Mouse (Mus musculus): ENCODE measurements around the gene Pa2g4. TPM values are rescaled to one million over a fixed set of nuclear protein-coding genes. Genes with fewer than 3 reads are reported as not detected.

Gene Pa2g4
- 35.9 TPM for polyA plus RNA-seq (2017; shearing (Covaris generic))

DNA sequence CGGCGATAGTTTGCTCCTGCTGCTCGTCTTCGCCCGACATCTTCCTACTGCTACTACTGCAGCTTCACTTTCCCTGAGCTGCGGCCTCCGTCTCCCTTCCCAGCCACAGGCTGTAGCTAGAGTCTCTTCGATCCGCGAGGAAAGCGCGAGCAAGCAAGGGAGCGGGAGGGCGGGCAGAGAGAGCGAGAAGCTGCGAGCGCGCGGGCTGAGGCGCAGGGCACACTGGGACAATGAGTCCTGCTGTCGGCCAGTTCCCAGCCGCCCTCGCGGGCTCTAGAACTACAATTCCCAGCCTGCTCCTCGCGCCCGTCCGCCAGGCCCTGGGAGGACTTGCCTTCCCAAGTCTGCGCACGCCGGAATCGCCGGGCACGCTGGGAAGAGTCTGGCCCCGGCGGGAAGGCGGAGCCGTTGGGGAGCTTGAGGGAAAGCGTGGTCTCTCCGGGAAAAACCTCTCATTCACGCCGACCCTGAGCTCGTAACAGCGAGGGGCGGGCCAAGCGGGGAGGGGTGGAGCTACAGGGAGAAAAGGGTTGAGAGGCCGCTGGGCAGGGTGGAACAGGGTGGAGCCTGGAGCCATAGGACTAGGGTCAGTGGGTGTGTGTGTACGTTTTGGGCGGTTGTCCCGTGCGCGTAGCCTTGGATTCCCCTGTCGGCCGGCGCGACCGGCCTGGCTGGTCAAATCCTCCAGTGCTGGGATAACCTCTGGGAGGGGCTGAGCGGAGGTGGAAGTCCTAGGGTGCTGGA lies at the start of gene Pa2g4:
Gene Pa2g4, minus strand, starts transcription at position 200 of the 744 bp plus-strand sequence.

DNA sequence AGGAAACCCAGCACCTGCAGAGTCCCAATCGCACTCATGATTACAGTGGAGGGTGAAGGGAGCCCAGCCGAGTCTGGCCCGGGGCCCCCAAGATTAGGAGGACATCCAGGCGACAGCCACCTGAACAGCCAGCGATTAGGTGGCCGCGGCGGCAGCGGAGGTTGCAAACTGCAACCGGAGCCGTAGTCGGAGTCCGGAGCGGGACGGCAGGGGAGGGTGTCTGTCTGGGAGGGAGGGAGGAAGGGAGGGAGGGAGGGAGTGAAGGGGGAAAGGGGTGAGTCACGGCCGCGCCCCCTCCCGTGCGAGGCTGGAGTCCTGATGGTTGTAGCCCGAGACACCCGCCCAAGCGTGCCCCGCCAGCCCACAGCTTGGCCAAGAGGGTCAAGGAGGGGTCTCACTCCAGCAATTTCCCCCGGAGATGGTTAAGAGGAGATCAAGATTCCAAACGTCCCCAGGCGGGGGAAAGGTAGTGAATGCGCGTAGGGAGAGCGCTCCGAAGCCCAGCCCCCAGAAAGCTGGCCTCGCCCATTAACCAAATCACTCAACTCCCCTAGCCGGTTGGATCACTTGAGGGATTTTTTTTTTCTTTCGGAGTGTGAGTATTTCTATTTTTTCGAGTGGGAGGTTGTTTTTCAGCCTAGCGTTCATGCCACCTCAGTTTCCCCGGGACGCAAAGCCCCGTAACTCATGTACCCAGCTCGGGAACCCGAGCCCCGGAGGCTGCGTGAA lies 23.8 kb upstream of the Pa2g4 start, which contains the start of gene Erbb3:
Gene Erbb3, minus strand, starts transcription at position 189 of the 729 bp plus-strand sequence.

DNA sequence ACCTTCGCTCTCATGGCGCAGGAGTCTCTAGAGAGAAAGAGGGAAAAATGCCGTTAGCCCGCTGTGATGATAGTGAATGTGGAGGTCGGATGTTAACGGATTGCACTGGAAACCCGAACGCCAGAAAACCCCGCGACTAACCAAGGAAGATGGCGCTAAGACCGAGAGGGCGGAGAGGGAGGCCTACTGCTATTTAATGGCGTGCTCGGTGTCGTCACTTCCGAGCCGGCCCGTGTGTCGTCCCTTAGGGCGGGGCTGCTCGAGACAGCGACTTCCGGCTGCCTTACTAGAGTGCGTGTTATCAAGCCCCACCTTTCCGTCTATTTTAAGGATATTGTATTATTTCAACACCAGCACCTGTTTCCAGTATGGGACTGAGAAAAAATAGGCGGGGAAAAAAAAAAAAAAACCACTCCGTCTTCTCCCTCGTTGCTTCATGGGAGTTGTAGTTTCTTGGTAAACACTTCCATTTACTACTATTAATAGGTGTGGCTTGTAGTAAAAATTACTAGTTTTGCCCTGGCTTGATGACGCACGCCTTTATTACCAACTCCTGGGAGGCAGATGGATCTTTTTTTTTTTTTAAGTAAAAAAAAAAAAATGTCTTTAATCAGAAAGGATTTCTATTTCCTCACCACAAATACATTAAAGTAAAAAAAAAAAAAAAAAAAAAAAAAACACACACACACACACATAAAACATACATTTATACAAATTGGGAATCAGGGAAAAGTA lies 16.7 kb downstream of the Pa2g4 start, which contains the start of gene Rpl41:
Gene Rpl41, minus strand, starts transcription at position 359 of the 735 bp plus-strand sequence.

DNA sequence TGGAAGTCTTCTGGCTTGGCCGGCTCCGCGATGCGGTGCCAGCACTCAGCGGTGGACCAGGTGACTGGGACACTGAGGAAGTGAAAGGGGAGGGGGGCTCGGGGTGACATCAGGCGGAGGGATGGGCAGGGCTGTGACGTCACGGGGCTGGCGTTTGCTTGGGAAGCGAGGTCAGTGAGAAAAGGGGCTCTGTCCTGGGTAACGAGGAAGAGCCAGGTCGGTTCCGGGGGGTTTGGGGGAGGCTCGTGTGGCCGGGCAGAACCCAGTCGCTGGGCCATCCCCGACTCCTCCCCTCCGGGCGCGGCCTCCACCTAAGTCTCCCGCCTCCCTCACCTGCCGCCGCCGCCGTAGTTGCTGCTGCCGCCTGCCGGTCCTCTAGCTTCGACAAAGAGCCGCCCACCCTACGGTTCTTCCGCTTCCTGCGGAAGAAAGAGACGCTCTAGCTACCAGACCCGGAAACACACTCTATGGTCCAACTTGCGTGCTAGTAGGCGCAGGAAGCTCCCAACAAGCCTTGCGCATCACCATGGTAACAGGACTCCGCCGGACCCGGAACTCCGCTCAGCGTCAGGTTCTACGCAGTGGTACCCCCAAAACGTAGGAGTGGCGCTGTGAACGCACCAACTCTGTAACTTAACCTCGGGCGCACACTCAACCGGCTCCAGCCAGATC lies 18.3 kb downstream of the Pa2g4 start, which contains the start of gene Zc3h10:
Gene Zc3h10, minus strand, starts transcription at position 414 of the 672 bp plus-strand sequence.

DNA sequence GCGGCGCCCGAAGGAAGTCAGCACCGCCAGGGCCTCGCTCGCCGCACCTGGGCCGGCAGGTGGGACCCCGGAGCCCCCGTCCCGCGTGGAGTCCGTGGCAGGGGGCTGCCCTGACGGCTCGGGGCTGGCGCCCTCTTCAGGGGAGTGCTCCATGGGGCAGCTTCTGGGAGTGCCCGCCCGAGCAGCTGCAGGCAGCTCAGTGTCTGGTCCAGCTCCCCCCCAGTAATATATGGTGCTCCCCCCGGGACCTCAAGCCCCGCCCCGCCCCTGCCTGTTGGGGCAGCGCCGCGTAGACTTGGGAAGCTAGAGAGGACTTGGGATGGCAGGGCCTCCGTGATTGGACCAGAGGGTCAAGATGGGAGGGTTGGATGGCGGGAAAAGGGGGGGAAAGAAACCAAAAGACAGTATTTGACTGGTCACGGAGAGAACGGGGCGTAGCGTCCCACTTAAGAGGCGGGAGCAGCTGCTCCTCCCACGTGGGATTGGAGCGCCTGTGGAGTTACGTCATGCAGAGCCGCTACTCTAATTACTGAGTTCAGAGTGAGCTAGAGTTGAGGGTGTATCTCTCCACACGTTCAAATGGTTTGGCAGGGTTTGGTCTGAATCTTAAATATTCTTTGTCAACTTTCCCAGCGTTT lies 40.0 kb downstream of the Pa2g4 start, which contains the start of gene Esyt1:
Gene Esyt1, minus strand, starts transcription at position 201 of the 638 bp plus-strand sequence.

Other genes with a start within 250 kb of the Pa2g4 start
- 156 TPM for gene Cnpy2, start 243.5 kb downstream of the Pa2g4 start, polyA plus RNA-seq (2017; shearing (Covaris generic))
- gene Cs, start 228.3 kb downstream of the Pa2g4 start, polyA plus RNA-seq (2017; shearing (Covaris generic)) = 181 TPM
- gene Coq10a, start 197.0 kb downstream of the Pa2g4 start, polyA plus RNA-seq (2017; shearing (Covaris generic)) = 12.2 TPM
- gene Ankrd52, start 188.9 kb downstream of the Pa2g4 start, polyA plus RNA-seq (2017; shearing (Covaris generic)) = 2.6 TPM
- gene Slc39a5, start 164.8 kb downstream of the Pa2g4 start, polyA plus RNA-seq (2017; shearing (Covaris generic)) = 0.13 TPM
- gene Nabp2, start 154.5 kb downstream of the Pa2g4 start, polyA plus RNA-seq (2017; shearing (Covaris generic)) = 128 TPM
- 47.8 TPM for gene Rnf41, start 154.3 kb downstream of the Pa2g4 start, polyA plus RNA-seq (2017; shearing (Covaris generic))
- 131 TPM for gene Smarcc2, start 106.7 kb downstream of the Pa2g4 start, polyA plus RNA-seq (2017; shearing (Covaris generic))
- 1,659 TPM for gene Myl6, start 71.8 kb downstream of the Pa2g4 start, polyA plus RNA-seq (2017; shearing (Covaris generic))
- 3.1 TPM for gene Myl6b, start 67.3 kb downstream of the Pa2g4 start, polyA plus RNA-seq (2017; shearing (Covaris generic))
- gene Esyt1, start 40.1 kb downstream of the Pa2g4 start, polyA plus RNA-seq (2017; shearing (Covaris generic)) = 182 TPM
- 26.0 TPM for gene Zc3h10, start 18.2 kb downstream of the Pa2g4 start, polyA plus RNA-seq (2017; shearing (Covaris generic))
- gene Rpl41, start 16.7 kb downstream of the Pa2g4 start, polyA plus RNA-seq (2017; shearing (Covaris generic)) = 3,120 TPM
- gene Erbb3, start 23.7 kb upstream of the Pa2g4 start, polyA plus RNA-seq (2017; shearing (Covaris generic)) = 11.3 TPM
- gene Rps26, start 60.8 kb upstream of the Pa2g4 start, polyA plus RNA-seq (2017; shearing (Covaris generic)) = 829 TPM
- gene Ikzf4, start 80.0 kb upstream of the Pa2g4 start, polyA plus RNA-seq (2017; shearing (Covaris generic)) = 148 TPM
- 51.9 TPM for gene Suox, start 108.1 kb upstream of the Pa2g4 start, polyA plus RNA-seq (2017; shearing (Covaris generic))
- gene Rab5b, start 130.3 kb upstream of the Pa2g4 start, polyA plus RNA-seq (2017; shearing (Covaris generic)) = 49.0 TPM
- 4.9 TPM for gene Pmel, start 138.2 kb upstream of the Pa2g4 start, polyA plus RNA-seq (2017; shearing (Covaris generic))
- 38.5 TPM for gene Cdk2, start 139.0 kb upstream of the Pa2g4 start, polyA plus RNA-seq (2017; shearing (Covaris generic))
- 715 TPM for gene Dgka, start 178.9 kb upstream of the Pa2g4 start, polyA plus RNA-seq (2017; shearing (Covaris generic))
- 38.2 TPM for gene Pym1, start 181.9 kb upstream of the Pa2g4 start, polyA plus RNA-seq (2017; shearing (Covaris generic))
- not detected for gene Mmp19, start 224.9 kb upstream of the Pa2g4 start, polyA plus RNA-seq (2017; shearing (Covaris generic))
- gene Dnajc14, start 238.1 kb upstream of the Pa2g4 start, polyA plus RNA-seq (2017; shearing (Covaris generic)) = 124 TPM
- 5.1 TPM for gene Tmem198b, start 238.4 kb upstream of the Pa2g4 start, polyA plus RNA-seq (2017; shearing (Covaris generic))

All from activated CD4-positive, CD25-positive, alpha-beta regulatory T cell, adult 9 weeks (primary cell).